Mouse (Mus musculus): ENCODE results near the gene Agbl4. TPM values are rescaled to one million over a fixed set of nuclear protein-coding genes. Genes with fewer than 3 reads are reported as not detected.

The Agbl4 gene
- polyA plus RNA-seq, 1 experiment: 79.8 TPM

DNA sequence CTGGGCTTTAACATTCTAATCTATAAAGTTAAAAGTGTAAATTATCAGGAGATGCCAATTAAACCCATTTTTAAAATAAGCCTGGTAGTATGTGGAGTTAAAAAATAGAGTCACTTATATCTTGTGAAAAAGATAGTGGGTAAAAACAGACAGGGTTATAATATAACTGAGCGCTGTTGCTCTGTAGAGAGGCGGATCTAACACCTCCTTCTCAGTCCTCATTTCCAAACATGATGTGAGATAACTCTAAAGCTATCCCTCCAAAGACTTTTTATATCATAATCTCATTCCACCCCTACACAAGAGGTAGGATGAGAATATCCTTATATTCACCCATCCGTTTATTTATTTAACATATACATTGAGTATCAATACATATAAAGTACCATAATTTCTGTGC, 669.9 kb downstream of the Agbl4 start:
- TF ChIP-seq CTCF (IDR thresholded peaks at IDR 0.05; ENCODE audit: control insufficient read depth, insufficient read depth, insufficient replicate concordance, low read depth, low read length): no peak
- TF ChIP-seq POLR2A (IDR thresholded peaks at IDR 0.05; ENCODE audit: control insufficient read depth, low read depth, low read length): no peak

DNA sequence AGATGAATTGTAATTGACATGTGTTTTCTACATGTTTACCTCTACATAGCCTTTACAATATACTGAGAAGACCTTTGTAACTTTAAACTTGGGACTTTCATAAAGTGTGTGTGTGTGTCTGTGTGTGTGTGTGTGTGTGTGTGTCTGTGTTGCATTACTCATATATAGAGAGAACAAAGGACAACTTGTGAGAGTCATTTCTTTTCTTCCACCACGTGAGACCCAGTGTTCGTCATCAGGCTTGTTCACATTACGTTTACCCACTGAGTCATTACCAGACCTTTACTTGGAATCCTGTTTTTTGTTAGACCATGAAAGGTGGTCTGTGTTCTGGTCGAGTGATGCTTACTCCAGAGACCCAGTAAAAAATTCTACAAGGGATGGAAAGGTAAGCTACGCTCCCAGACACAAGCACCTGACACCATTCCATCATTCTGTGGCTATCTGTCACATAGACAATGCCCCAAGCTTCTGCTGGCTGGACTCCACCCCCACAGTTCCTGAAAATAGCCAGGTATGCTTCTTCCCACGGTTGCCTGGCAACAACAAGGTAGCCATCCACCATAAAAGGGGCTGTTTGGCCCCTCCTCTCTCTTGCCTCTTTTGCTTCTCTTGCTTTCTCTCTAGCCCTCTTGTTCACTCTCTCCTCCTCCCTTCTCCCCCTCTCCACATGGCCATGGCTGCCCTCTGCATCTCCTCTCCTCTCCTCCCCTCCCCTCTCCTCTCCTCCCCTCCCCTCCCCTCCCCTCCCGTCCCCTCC, 676.5 kb downstream of the Agbl4 start:
- no peak overlapping the region for H3K27ac ChIP-seq (ENCODE audit: control insufficient read depth, insufficient read depth, low read depth, low read length)
- no peak for TF ChIP-seq CTCF (IDR thresholded peaks at IDR 0.05; ENCODE audit: control insufficient read depth, insufficient read depth, insufficient replicate concordance, low read depth, low read length)
- no peak for TF ChIP-seq POLR2A (IDR thresholded peaks at IDR 0.05; ENCODE audit: control insufficient read depth, low read depth, low read length)
- H3K27me3 ChIP-seq (ENCODE audit: control insufficient read depth, insufficient read depth, low read length): no peaks in the 10 kb centered on the region
- no peaks in the 10 kb centered on the region; the same call in 1 of the 2 replicates for H3K4me1 ChIP-seq (ENCODE audit: control insufficient read depth, insufficient read depth, low read length)
- no peak overlapping the region for H3K4me3 ChIP-seq (ENCODE audit: control insufficient read depth, low read depth, low read length)
- H3K36me3 ChIP-seq (ENCODE audit: control insufficient read depth, insufficient read depth, low read length): no peaks in the 10 kb centered on the region

More for the DNA sequence above, 669.9 kb downstream of the Agbl4 start:
- H3K4me1 ChIP-seq (ENCODE audit: control insufficient read depth, insufficient read depth, low read length): no peaks in the 10 kb centered on the region
- H3K27ac ChIP-seq (ENCODE audit: control insufficient read depth, insufficient read depth, low read depth, low read length): no peak overlapping the region
- H3K36me3 ChIP-seq (ENCODE audit: control insufficient read depth, insufficient read depth, low read length): no peaks in the 10 kb centered on the region
- no peaks in the 10 kb centered on the region for H3K27me3 ChIP-seq (ENCODE audit: control insufficient read depth, insufficient read depth, low read length)
- no peak overlapping the region for H3K4me3 ChIP-seq (ENCODE audit: control insufficient read depth, low read depth, low read length)

DNA sequence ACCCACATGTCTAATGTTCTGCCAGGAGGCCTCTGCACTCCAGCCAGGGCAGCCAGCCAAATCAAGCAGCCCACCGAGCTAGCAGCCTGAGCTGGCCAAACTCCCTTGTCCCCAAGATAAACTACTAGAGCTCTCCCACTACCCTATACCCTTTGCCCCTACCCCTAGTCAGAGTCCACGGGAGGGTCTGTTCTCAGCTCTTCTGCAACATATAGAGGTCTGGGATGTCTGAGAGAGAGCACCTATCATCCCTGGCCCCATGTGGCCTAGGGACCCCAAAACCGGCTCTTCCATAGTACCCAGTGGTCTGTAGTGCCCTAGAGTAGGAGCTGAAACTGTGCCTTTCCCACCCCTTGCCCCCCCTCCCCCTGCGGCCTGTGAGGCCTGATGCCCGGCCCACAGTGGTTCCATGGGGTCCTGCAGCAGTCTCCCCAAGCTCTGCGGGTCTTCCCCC, 677.3 kb downstream of the Agbl4 start:
- Histone ChIP-seq H3K27ac (ENCODE audit: control insufficient read depth, insufficient read depth, low read depth, low read length) (no peak overlapping the region), H3K36me3 (ENCODE audit: control insufficient read depth, insufficient read depth, low read length) (no peaks in the 10 kb centered on the region), H3K4me3 (ENCODE audit: control insufficient read depth, low read depth, low read length) (no peak overlapping the region), H3K4me1 (ENCODE audit: control insufficient read depth, insufficient read depth, low read length) (no peaks in the 10 kb centered on the region; the same call in 1 of the 2 replicates), H3K27me3 (ENCODE audit: control insufficient read depth, insufficient read depth, low read length) (no peaks in the 10 kb centered on the region)
- TF ChIP-seq POLR2A (IDR thresholded peaks at IDR 0.05; ENCODE audit: control insufficient read depth, low read depth, low read length) (no peak), CTCF (IDR thresholded peaks at IDR 0.05; ENCODE audit: control insufficient read depth, insufficient read depth, insufficient replicate concordance, low read depth, low read length) (no peak)

DNA sequence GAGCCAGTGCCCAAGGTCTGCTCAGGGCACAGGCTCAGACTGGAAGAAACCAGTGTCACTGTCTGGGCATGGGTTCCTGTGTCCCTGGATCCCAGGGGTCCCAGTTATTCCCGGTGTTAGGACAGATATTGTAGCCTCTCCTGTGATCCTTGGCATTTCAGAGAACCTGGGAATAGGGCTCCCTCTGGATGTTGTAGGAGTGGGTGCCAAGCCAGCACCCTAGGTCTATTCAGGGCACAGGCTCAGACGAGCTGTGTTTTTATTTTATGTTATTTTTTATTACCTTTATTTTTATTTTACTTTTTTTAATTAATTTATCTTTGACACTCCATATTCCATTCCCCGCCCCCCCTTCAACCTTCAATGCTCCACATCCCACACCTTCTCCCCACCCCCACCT, 680.3 kb downstream of the Agbl4 start:
- Histone ChIP-seq H3K27me3 (ENCODE audit: control insufficient read depth, insufficient read depth, low read length) (no peaks in the 10 kb centered on the region), H3K27ac (ENCODE audit: control insufficient read depth, insufficient read depth, low read depth, low read length) (no peak overlapping the region), H3K4me1 (ENCODE audit: control insufficient read depth, insufficient read depth, low read length) (no peaks in the 10 kb centered on the region; the same call in 1 of the 2 replicates), H3K4me3 (ENCODE audit: control insufficient read depth, low read depth, low read length) (no peak overlapping the region), H3K36me3 (ENCODE audit: control insufficient read depth, insufficient read depth, low read length) (no peaks in the 10 kb centered on the region)
- TF ChIP-seq CTCF (IDR thresholded peaks at IDR 0.05; ENCODE audit: control insufficient read depth, insufficient read depth, insufficient replicate concordance, low read depth, low read length) (no peak), POLR2A (IDR thresholded peaks at IDR 0.05; ENCODE audit: control insufficient read depth, low read depth, low read length) (no peak)

DNA sequence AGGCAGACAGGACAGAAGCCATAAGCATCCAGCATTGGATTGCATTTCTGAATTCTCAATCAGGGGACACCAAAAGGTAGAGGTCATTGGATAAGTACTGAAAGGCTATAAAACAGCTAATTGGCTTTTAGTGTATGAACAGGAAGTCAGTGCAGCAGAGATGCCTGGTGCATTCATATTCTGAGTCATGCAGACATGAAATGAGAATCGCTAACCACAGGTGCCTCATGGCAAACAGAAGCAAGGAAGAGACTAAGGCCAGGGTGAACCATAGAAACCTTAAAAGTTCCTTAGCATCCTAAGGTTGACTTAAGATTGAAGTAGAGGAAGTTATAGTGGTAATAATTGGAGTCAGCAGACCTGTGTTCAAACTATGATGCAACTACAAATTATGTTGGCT, 687.9 kb downstream of the Agbl4 start:
- H3K4me1 ChIP-seq (ENCODE audit: control insufficient read depth, insufficient read depth, low read length): no peaks in the 10 kb centered on the region
- no peak for TF ChIP-seq POLR2A (IDR thresholded peaks at IDR 0.05; ENCODE audit: control insufficient read depth, low read depth, low read length)
- TF ChIP-seq CTCF (IDR thresholded peaks at IDR 0.05; ENCODE audit: control insufficient read depth, insufficient read depth, insufficient replicate concordance, low read depth, low read length): no peak

DNA sequence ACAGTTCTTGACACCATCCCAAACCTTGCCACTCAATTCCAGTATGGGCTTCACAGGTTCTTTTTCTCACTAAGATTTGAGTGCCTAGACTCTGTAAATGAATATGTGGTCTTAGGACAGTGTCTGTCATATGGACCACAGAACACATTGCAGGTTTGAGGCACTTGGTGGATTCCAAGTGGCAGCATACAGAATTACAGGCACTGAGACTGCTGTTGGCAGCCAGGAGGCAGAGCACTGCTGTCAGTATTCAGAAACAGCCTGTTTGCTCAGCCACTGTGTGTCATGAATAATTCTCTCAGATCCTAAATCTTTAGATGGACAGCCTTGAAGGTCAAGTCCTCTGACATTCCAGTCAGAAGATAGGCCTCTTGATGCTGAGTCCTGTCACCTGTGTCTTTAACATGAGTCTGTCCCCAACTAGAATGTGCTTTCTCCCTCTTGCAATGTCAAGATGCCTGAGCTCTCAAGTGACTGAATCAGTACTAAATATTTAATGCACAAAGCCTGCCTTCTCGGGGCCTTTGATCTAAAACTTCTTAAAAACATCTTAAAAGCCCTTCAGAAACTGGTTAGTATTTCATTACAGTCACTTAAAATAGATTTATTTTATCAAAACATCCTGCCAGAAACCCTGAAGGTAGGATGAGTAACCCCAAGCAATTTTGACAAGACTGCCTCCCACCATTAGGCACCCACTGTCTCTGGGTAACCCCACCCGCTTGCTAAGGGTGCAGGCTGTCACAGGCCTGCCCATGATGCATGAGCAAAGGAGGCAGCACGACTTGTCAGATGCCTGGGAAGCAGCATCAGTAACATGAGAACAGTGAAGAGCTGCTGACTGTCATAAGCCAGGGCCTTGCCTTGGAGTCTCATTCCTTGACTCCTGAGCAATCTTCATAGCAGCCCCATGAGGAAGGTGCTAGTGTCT, 739.0 kb downstream of the Agbl4 start:
- Histone ChIP-seq H3K4me1 (ENCODE audit: control insufficient read depth, insufficient read depth, low read length) (no peaks in the 10 kb centered on the region), H3K4me3 (ENCODE audit: control insufficient read depth, low read depth, low read length) (no peak overlapping the region), H3K36me3 (ENCODE audit: control insufficient read depth, insufficient read depth, low read length) (no peaks in the 10 kb centered on the region), H3K27me3 (ENCODE audit: control insufficient read depth, insufficient read depth, low read length) (no peaks in the 10 kb centered on the region), H3K27ac (ENCODE audit: control insufficient read depth, insufficient read depth, low read depth, low read length) (no peak overlapping the region)
- TF ChIP-seq CTCF (IDR thresholded peaks at IDR 0.05; ENCODE audit: control insufficient read depth, insufficient read depth, insufficient replicate concordance, low read depth, low read length): no peak

More for the DNA sequence above, 687.9 kb downstream of the Agbl4 start:
- Histone ChIP-seq H3K36me3 (ENCODE audit: control insufficient read depth, insufficient read depth, low read length) (no peaks in the 10 kb centered on the region), H3K27me3 (ENCODE audit: control insufficient read depth, insufficient read depth, low read length) (no peaks in the 10 kb centered on the region), H3K4me3 (ENCODE audit: control insufficient read depth, low read depth, low read length) (no peak overlapping the region), H3K27ac (ENCODE audit: control insufficient read depth, insufficient read depth, low read depth, low read length) (no peak overlapping the region)

DNA sequence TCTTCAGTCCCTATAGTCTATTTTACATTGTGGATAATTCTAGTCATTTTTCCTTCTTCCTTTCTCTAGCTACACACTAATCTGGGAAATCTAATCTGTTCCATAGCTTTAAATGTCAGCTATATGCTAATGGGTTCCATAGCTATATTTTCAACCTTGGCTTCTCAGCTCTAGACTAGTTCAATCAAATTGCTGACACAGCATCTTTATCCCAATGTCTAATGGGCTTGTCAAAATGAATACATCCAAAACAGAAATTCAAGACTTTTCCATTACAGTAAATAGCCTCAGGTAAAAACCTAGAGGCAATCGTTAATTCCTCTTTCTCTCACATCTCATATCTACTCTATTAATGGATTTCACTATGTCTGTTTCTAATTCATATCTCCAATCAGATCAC, 750.3 kb downstream of the Agbl4 start:
- TF ChIP-seq POLR2A (IDR thresholded peaks at IDR 0.05; ENCODE audit: control insufficient read depth, low read depth, low read length): no peak
- H3K27me3 ChIP-seq (ENCODE audit: control insufficient read depth, insufficient read depth, low read length): no peaks in the 10 kb centered on the region
- H3K27ac ChIP-seq (ENCODE audit: control insufficient read depth, insufficient read depth, low read depth, low read length): no peak overlapping the region
- H3K4me1 ChIP-seq (ENCODE audit: control insufficient read depth, insufficient read depth, low read length): no peaks in the 10 kb centered on the region
- H3K36me3 ChIP-seq (ENCODE audit: control insufficient read depth, insufficient read depth, low read length): no peaks in the 10 kb centered on the region
- H3K4me3 ChIP-seq (ENCODE audit: control insufficient read depth, low read depth, low read length): no peak overlapping the region

Measured in testis, adult 2 months (tissue).